Mouse (Mus musculus) limb, embryonic 10.5 days (tissue): ENCODE data around the gene Prkn. TPM values are rescaled to one million over a fixed set of nuclear protein-coding genes. Genes with fewer than 3 reads are reported as not detected.

Experiments
- DNase-seq: peaks from one replicate; pipeline ENCODE4 v3.0.0-alpha.2; 2017; ENCODE audit warnings: low spot score
- H3K27ac ChIP-seq: fragments of 300-500 bp; sonication (generic); 2 replicates; pipeline ENCODE4 v1.5.1; 2016; ENCODE audit warnings: mild to moderate bottlenecking
- H3K27me3 ChIP-seq: fragments of 300-500 bp; sonication (generic); 2 replicates; pipeline ENCODE4 v1.6.1; 2016; ENCODE audit warnings: low read depth, mild to moderate bottlenecking; ENCODE audit not compliant: poor library complexity, severe bottlenecking
- H3K36me3 ChIP-seq: fragments of 300-500 bp; sonication (generic); 2 replicates; pipeline ENCODE4 v1.6.1; 2016; ENCODE audit warnings: mild to moderate bottlenecking, moderate library complexity
- H3K4me1 ChIP-seq: fragments of 300-500 bp; sonication (generic); 2 replicates; pipeline ENCODE4 v1.6.1; 2016
- H3K4me3 ChIP-seq: fragments of 300-500 bp; sonication (generic); 2 replicates; pipeline ENCODE4 v1.5.1; 2016; ENCODE audit warnings: mild to moderate bottlenecking, moderate library complexity
- H3K9me3 ChIP-seq: fragments of 300-500 bp; sonication (generic); replicated peaks from 2 replicates; pipeline ENCODE4 v1.6.1; 2016; ENCODE audit warnings: mild to moderate bottlenecking
- WGBS: fragments of 180-500 bp; shearing (Covaris S2); methylation state at CpG from one replicate; pipeline ENCODE4 v1.1.7; 2016; 5-methylcytosine and 5-hydroxymethylcytosine counted together
- polyA plus RNA-seq: library from polyadenylated mRNA; unstranded; fragments of >200 nt; fragmentation: Nextera tagmentation; extraction: Ambion mirVana; gene quantifications from 2 replicates; pipeline ENCODE4 v1.2.1, GENCODE M21; 2016

Prkn gene
- polyA plus RNA-seq, 1 experiment from 2014 or later = 0.85 TPM

GRCm38 (mm10) chr17:11947436-11947835 is 1107.3 kb downstream of the Prkn start:
- peaks cover 7% of the 10 kb centered on the region; the same call in 1 of the 2 replicates for H3K4me1 ChIP-seq
- no peaks in the 10 kb centered on the region for H3K27me3 ChIP-seq
- H3K36me3 ChIP-seq = no peaks in the 10 kb centered on the region
- no peak for DNase-seq
- no peak overlapping the region for H3K27ac ChIP-seq
- no peaks in the 10 kb centered on the region for H3K9me3 ChIP-seq
- WGBS = 88% methylated on average over 3 of the region's 3 CpGs
- H3K4me3 ChIP-seq = no peak overlapping the region

GRCm38 (mm10) chr17:11949551-11950197 is 1109.5 kb downstream of the Prkn start:
- no peak for DNase-seq
- Histone ChIP-seq H3K4me3 (no peak overlapping the region), H3K27ac (no peak overlapping the region), H3K9me3 (no peaks in the 10 kb centered on the region), H3K27me3 (no peaks in the 10 kb centered on the region), H3K4me1 (peaks cover 7% of the 10 kb centered on the region; the same call in 1 of the 2 replicates), H3K36me3 (no peaks in the 10 kb centered on the region)
- 80% methylated on average over 10 of the region's 10 CpGs for WGBS

GRCm38 (mm10) chr17:11950198-11950594 is 1110.0 kb downstream of the Prkn start:
- Histone ChIP-seq H3K36me3 (no peaks in the 10 kb centered on the region), H3K4me1 (peaks cover 7% of the 10 kb centered on the region; the same call in 1 of the 2 replicates), H3K27ac (no peak overlapping the region), H3K27me3 (no peaks in the 10 kb centered on the region), H3K4me3 (no peak overlapping the region), H3K9me3 (no peaks in the 10 kb centered on the region)
- no peak for DNase-seq
- WGBS = 73% methylated on average over 8 of the region's 8 CpGs

- H3K36me3 ChIP-seq = no peaks in the 10 kb centered on the region
- H3K4me3 ChIP-seq = no peak overlapping the region
- no peak for DNase-seq
- no peaks in the 10 kb centered on the region; the same call in 1 of the 2 replicates for H3K9me3 ChIP-seq
- H3K27me3 ChIP-seq = no peaks in the 10 kb centered on the region
- no peaks in the 10 kb centered on the region for H3K4me1 ChIP-seq
- H3K27ac ChIP-seq = no peak overlapping the region
- WGBS = 82% methylated on average over 6 of the region's 6 CpGs
These were observed 1115.1 kb downstream of the Prkn start for GRCm38 (mm10) chr17:11955317-11955716.

- 86% methylated on average over 8 of the region's 8 CpGs for WGBS
- no peak overlapping the region for H3K27ac ChIP-seq
- no peaks in the 10 kb centered on the region for H3K36me3 ChIP-seq
- peaks cover 6% of the 10 kb centered on the region for H3K4me1 ChIP-seq
- H3K4me3 ChIP-seq = no peak overlapping the region
- no peak for DNase-seq
- no peaks in the 10 kb centered on the region for H3K27me3 ChIP-seq
- no peaks in the 10 kb centered on the region; the same call in 1 of the 2 replicates for H3K9me3 ChIP-seq
These were observed 1120.3 kb downstream of the Prkn start for GRCm38 (mm10) chr17:11960492-11960891.

- no peaks in the 10 kb centered on the region for H3K36me3 ChIP-seq
- H3K4me1 ChIP-seq = peaks cover 6% of the 10 kb centered on the region
- 58% methylated on average over 11 of the region's 11 CpGs for WGBS
- H3K27ac ChIP-seq = 0 out of 2 replicates have a peak overlapping the region, but pooled peaks have one; percentile 15
- no peak overlapping the region for H3K4me3 ChIP-seq
- H3K27me3 ChIP-seq = no peaks in the 10 kb centered on the region
- DNase-seq = no peak
- H3K9me3 ChIP-seq = no peaks in the 10 kb centered on the region; the same call in 1 of the 2 replicates
These were observed 1122.6 kb downstream of the Prkn start for GRCm38 (mm10) chr17:11962808-11963207.

- WGBS = 84% methylated on average over 1 of the region's 1 CpGs
- DNase-seq = no peak
- Histone ChIP-seq H3K27me3 (peaks cover 22% of the 10 kb centered on the region), H3K36me3 (no peaks in the 10 kb centered on the region), H3K9me3 (no peaks in the 10 kb centered on the region), H3K4me1 (peaks cover 3% of the 10 kb centered on the region), H3K27ac (no peak overlapping the region), H3K4me3 (no peak overlapping the region)
These were observed 1130.0 kb downstream of the Prkn start for GRCm38 (mm10) chr17:11970160-11970559.

- Histone ChIP-seq H3K4me3 (peak overlapping the region; percentile 26; the same call in 1 of the 2 replicates), H3K27me3 (peaks cover 41% of the 10 kb centered on the region), H3K27ac (no peak overlapping the region), H3K9me3 (no peaks in the 10 kb centered on the region), H3K4me1 (peaks cover 10% of the 10 kb centered on the region), H3K36me3 (no peaks in the 10 kb centered on the region)
- WGBS = 13% methylated on average over 9 of the region's 9 CpGs
- no peak for DNase-seq
These were observed 1132.4 kb downstream of the Prkn start for GRCm38 (mm10) chr17:11972550-11972949.

GRCm38 (mm10) chr17:11972969-11973787 is 1133.0 kb downstream of the Prkn start:
- peaks cover 15% of the 10 kb centered on the region for H3K4me1 ChIP-seq
- DNase-seq = no peak
- peaks cover 46% of the 10 kb centered on the region for H3K27me3 ChIP-seq
- no peaks in the 10 kb centered on the region for H3K9me3 ChIP-seq
- H3K4me3 ChIP-seq = no peak overlapping the region
- 60% methylated on average over 13 of the region's 13 CpGs for WGBS
- no peak overlapping the region for H3K27ac ChIP-seq
- H3K36me3 ChIP-seq = no peaks in the 10 kb centered on the region

- no peaks in the 10 kb centered on the region for H3K9me3 ChIP-seq
- no peak overlapping the region for H3K4me3 ChIP-seq
- peaks cover 52% of the 10 kb centered on the region for H3K27me3 ChIP-seq
- WGBS = 36% methylated on average over 7 of the region's 7 CpGs
- H3K36me3 ChIP-seq = no peaks in the 10 kb centered on the region
- no peak overlapping the region for H3K27ac ChIP-seq
- DNase-seq = peak; percentile 68
- peaks cover 20% of the 10 kb centered on the region for H3K4me1 ChIP-seq
These were observed 1135.0 kb downstream of the Prkn start for GRCm38 (mm10) chr17:11975062-11975607.

GRCm38 (mm10) chr17:11978260-11978821 is 1138.2 kb downstream of the Prkn start:
- Histone ChIP-seq H3K27ac (0 out of 2 replicates have a peak overlapping the region, but pooled peaks have one; percentile 42), H3K36me3 (no peaks in the 10 kb centered on the region), H3K27me3 (peaks cover 48% of the 10 kb centered on the region), H3K9me3 (no peaks in the 10 kb centered on the region), H3K4me3 (no peak overlapping the region), H3K4me1 (peaks cover 23% of the 10 kb centered on the region)
- DNase-seq = no peak
- WGBS = 47% methylated on average over 17 of the region's 17 CpGs

- peaks cover 20% of the 10 kb centered on the region for H3K27me3 ChIP-seq
These were observed 1141.5 kb downstream of the Prkn start for GRCm38 (mm10) chr17:11981666-11982065.

More at GRCm38 (mm10) chr17:11981666-11982065, 1141.5 kb downstream of the Prkn start:
- DNase-seq = no peak
- no peak overlapping the region for H3K4me3 ChIP-seq
- H3K27ac ChIP-seq = no peak overlapping the region
- no peaks in the 10 kb centered on the region for H3K36me3 ChIP-seq
- peaks cover 13% of the 10 kb centered on the region for H3K4me1 ChIP-seq
- no peaks in the 10 kb centered on the region for H3K9me3 ChIP-seq
- WGBS = 64% methylated on average over 9 of the region's 9 CpGs
